Mouse (Mus musculus) limb, embryonic 14.5 days (tissue): ENCODE data around the gene Morc4. TPM values are rescaled to one million over a fixed set of nuclear protein-coding genes. Genes with fewer than 3 reads are reported as not detected.

Experiments used
- ATAC-seq: fragments of 200-750 bp; cut with Nextera tagmentation; 2 replicates; pipeline ENCODE4 v1.8.0; 2017; ENCODE audit warnings: low read depth, moderate number of reproducible peaks, moderate TSS enrichment; ENCODE audit not compliant: low FRiP score
- DNase-seq: peaks from one replicate; pipeline ENCODE4 v3.0.0-alpha.2; 2015; ENCODE audit warnings: low spot score
- H3K27ac ChIP-seq: fragments of 300-500 bp; sonication (generic); replicated peaks from 2 replicates; pipeline ENCODE4 v1.5.1; 2014; ENCODE audit warnings: low read depth, mild to moderate bottlenecking, low read length, moderate library complexity, mixed read lengths
- H3K27me3 ChIP-seq: fragments of 300-500 bp; sonication (generic); 2 replicates; pipeline ENCODE4 v1.6.1; 2014; ENCODE audit warnings: low read length, mixed read lengths; ENCODE audit not compliant: control insufficient read depth, insufficient read depth
- H3K36me3 ChIP-seq: fragments of 300-500 bp; sonication (generic); 2 replicates; pipeline ENCODE4 v1.6.1; 2014; ENCODE audit warnings: mild to moderate bottlenecking, low read length, moderate library complexity, mixed read lengths; ENCODE audit not compliant: control insufficient read depth, insufficient read depth
- H3K4me1 ChIP-seq: fragments of 300-500 bp; sonication (generic); 2 replicates; pipeline ENCODE4 v1.6.1; 2014; ENCODE audit warnings: antibody characterized with exemption, low read length, mixed read lengths; ENCODE audit not compliant: control insufficient read depth, insufficient read depth
- H3K4me2 ChIP-seq: fragments of 300-500 bp; sonication (generic); replicated peaks from 2 replicates; pipeline ENCODE4 v1.6.1; 2014; ENCODE audit warnings: low read depth, mild to moderate bottlenecking, low read length, moderate library complexity; ENCODE audit not compliant: severe bottlenecking
- H3K4me3 ChIP-seq: fragments of 300-500 bp; sonication (generic); replicated peaks from 2 replicates; pipeline ENCODE4 v1.5.1; 2014; ENCODE audit warnings: low read length
- H3K9ac ChIP-seq: fragments of 300-500 bp; sonication (generic); 2 replicates; pipeline ENCODE4 v1.6.1; 2014; ENCODE audit warnings: mild to moderate bottlenecking, low read depth, low read length, moderate library complexity; ENCODE audit not compliant: severe bottlenecking
- H3K9me3 ChIP-seq: fragments of 300-500 bp; sonication (generic); 2 replicates; pipeline ENCODE4 v1.6.1; 2016; ENCODE audit warnings: low read length; ENCODE audit not compliant: control insufficient read depth
- POLR2A ChIP-seq: fragments of 200-500 bp; IDR thresholded peaks from 2 replicates; pipeline ENCODE4 v1.8.0; 2012; ENCODE audit warnings: inconsistent platforms, mild to moderate bottlenecking, moderate library complexity, borderline replicate concordance; ENCODE audit not compliant: insufficient read depth, insufficient read length; ENCODE audit errors: extremely low read depth
- WGBS: fragments of 180-500 bp; shearing (Covaris S2); extraction: QIAGEN DNeasy Blood & Tissue Kit; methylation state at CpG from one replicate; pipeline ENCODE4 v1.1.7; 2014; 5-methylcytosine and 5-hydroxymethylcytosine counted together
- polyA plus RNA-seq, 2 experiments: library from polyadenylated mRNA; depleted of rRNA in 1 of 2; stranded (reverse) in 1 of 2; unstranded in 1 of 2; fragments of >200 nt; fragmentation: Nextera tagmentation in 1 of 2; extraction: Ambion mirVana in 1 of 2; gene quantifications; 2 replicates each; pipeline versions ENCODE4 v1.2.1 to v1.2.3; 2012 to 2014

The Morc4 gene
- polyA plus RNA-seq, 2 experiments, result 21.8 to 31.0 TPM

- 74% methylated on average over 7 of the region's 7 CpGs for WGBS
- DNase-seq (no peak), ATAC-seq (no peak)
- Histone ChIP-seq H3K27ac (no peak overlapping the region), H3K9ac (no peak overlapping the region), H3K4me1 (no peaks in the 10 kb centered on the region), H3K36me3 (no peaks in the 10 kb centered on the region), H3K27me3 (0 out of 2 replicates have a peak, but pooled peaks cover 3% of the 10 kb centered on the region), H3K4me2 (no peak overlapping the region), H3K9me3 (no peaks in the 10 kb centered on the region), H3K4me3 (no peak overlapping the region)
- no peak for TF ChIP-seq POLR2A
Observed at GRCm38 (mm10) chrX:139877105-139877504, 5.6 kb upstream of the Morc4 start.

- no peaks in the 10 kb centered on the region for H3K36me3 ChIP-seq
- DNase-seq (peak; percentile 47), ATAC-seq (peak; percentile 44; the same call in 1 of the 2 replicates)
- no peak for TF ChIP-seq POLR2A
- H3K4me1 ChIP-seq, result no peaks in the 10 kb centered on the region; the same call in 1 of the 2 replicates
- WGBS, result 16% methylated on average over 15 of the region's 15 CpGs
- peak overlapping the region; percentile 54 for H3K4me2 ChIP-seq
- H3K9ac ChIP-seq, result peak overlapping the region; percentile 63
- H3K4me3 ChIP-seq, result peak overlapping the region; percentile 57
- no peaks in the 10 kb centered on the region for H3K9me3 ChIP-seq
- no peaks in the 10 kb centered on the region for H3K27me3 ChIP-seq
- H3K27ac ChIP-seq, result no peak overlapping the region
Observed at GRCm38 (mm10) chrX:139870300-139870711, 1.2 kb downstream of the Morc4 start.

DNA sequence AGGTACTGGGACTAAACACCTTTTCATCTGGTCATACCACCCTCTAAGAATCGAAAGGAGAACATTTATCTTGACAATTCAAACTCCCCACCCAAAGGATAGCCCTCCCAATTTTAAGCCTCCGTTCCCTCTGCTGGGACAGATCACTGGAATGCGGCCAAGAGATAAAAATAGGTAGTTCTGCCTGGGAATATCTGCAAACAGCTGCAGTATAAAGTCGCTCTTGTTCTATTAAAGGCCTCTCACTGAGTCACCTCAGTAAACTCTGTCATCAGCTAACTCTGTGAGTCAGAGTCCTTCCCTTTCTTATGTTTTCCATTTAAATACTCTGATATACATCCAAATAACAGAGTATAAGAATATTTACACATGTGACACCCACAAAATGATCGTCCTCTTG is 12.1 kb downstream of the Morc4 start:
- Histone ChIP-seq H3K4me2 (no peak overlapping the region), H3K36me3 (no peaks in the 10 kb centered on the region), H3K4me1 (no peaks in the 10 kb centered on the region), H3K27ac (no peak overlapping the region), H3K27me3 (no peaks in the 10 kb centered on the region), H3K9me3 (no peaks in the 10 kb centered on the region), H3K9ac (no peak overlapping the region), H3K4me3 (no peak overlapping the region)
- 71% methylated on average over 5 of the region's 5 CpGs for WGBS
- ATAC-seq (no peak), DNase-seq (no peak)
- TF ChIP-seq POLR2A, result no peak

- 87% methylated on average over 4 of the region's 4 CpGs for WGBS
Observed at GRCm38 (mm10) chrX:139854795-139855194, 16.7 kb downstream of the Morc4 start.

GRCm38 (mm10) chrX:139841091-139841490 is 30.4 kb downstream of the Morc4 start:
- Histone ChIP-seq H3K9me3 (no peaks in the 10 kb centered on the region), H3K9ac (no peak overlapping the region), H3K27me3 (no peaks in the 10 kb centered on the region), H3K36me3 (0 out of 2 replicates have a peak, but pooled peaks cover 4% of the 10 kb centered on the region), H3K4me2 (no peak overlapping the region), H3K4me1 (no peaks in the 10 kb centered on the region), H3K27ac (no peak overlapping the region), H3K4me3 (no peak overlapping the region)
- 76% methylated on average over 6 of the region's 6 CpGs for WGBS
- DNase-seq (no peak), ATAC-seq (no peak)
- no peak for TF ChIP-seq POLR2A

More at GRCm38 (mm10) chrX:139854795-139855194, 16.7 kb downstream of the Morc4 start:
- DNase-seq (no peak), ATAC-seq (no peak)
- Histone ChIP-seq H3K27me3 (no peaks in the 10 kb centered on the region), H3K9ac (no peak overlapping the region), H3K4me2 (no peak overlapping the region), H3K36me3 (no peaks in the 10 kb centered on the region), H3K9me3 (no peaks in the 10 kb centered on the region), H3K4me3 (no peak overlapping the region), H3K4me1 (no peaks in the 10 kb centered on the region), H3K27ac (no peak overlapping the region)
- no peak for TF ChIP-seq POLR2A

GRCm38 (mm10) chrX:139839057-139839456 is 32.4 kb downstream of the Morc4 start:
- H3K4me2 ChIP-seq, result no peak overlapping the region
- TF ChIP-seq POLR2A, result no peak
- H3K27me3 ChIP-seq, result no peaks in the 10 kb centered on the region
- no peak for ATAC-seq
- no peaks in the 10 kb centered on the region for H3K4me1 ChIP-seq
- DNase-seq, result no peak
- no peak overlapping the region for H3K9ac ChIP-seq
- H3K36me3 ChIP-seq, result 0 out of 2 replicates have a peak, but pooled peaks cover 4% of the 10 kb centered on the region
- no peak overlapping the region for H3K27ac ChIP-seq
- WGBS, result 50% methylated on average over 3 of the region's 3 CpGs
- H3K9me3 ChIP-seq, result no peaks in the 10 kb centered on the region
- H3K4me3 ChIP-seq, result no peak overlapping the region
